Mouse (Mus musculus) ZHBTc4 (cell line): ENCODE measurements at regions not wholly inside any gene's neighbourhood (a gene's known extent, or its start where the extent isn't known, plus 50 kb on each side); places are given as distances from the start of the nearest gene placed in this dataset.

Source experiments
- DNase-seq: peaks from one replicate; pipeline ENCODE4 v3.0.0-alpha.2; 2011; ENCODE audit warnings: low read depth, low spot score

DNA sequence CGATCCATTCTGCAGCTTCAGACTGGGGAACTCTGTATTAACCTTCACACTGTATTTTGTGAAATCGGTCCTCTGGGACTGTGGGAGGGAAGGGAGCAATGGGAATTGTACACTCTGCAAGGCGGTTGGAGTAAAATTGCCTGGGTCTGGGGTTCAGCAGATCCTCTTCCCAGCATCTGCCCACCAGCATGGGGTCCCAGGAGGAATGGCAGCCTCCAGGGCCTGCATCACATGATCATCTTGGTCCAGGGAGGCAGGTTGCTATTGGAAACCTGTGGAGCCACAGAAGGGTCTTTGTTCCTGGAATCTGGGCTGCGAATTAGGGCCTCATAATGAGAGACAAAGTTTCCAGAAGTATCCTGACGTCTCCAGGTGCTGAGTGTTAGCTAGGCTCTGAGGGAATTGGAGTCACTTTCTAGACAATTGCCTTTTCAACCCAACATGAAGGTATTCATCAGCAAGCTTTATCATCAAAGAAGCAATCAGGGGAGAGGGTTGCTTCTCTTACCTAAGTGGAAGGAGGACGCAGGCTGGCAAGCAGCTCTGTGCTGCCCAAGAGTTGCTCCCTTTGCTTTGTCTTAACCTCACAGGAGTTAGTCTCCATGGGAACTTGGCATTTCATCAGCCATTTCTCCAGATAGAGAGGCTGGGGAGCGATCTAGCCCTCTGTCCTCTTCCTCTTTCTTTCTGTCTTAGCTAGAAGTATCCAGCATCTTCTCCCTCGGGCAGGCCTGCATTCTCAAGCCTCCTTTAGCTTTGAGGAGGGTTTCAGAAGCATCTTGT lies 449.7 kb upstream of the Cdh4 start:
- DNase-seq: no peak

DNA sequence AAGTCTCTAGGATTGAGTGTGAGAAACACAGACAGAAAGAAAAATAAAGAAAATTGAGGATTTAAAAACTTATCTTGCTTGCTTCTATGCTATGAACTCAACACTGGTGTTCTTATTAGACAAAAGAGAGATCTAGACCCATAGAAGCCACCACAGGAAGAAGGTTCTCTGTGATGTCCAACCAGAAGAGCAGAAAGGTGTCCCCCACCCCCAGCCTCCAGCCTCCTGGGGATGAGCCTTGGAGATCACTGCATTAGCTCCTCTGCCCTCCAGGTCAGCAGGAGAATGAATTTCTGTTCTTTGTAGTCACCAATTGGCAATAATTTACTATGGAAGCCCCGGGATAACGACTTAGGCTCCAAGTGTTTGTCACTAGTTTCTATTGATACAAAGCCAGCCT lies 444.3 kb upstream of the Cdh4 start:
- no peak for DNase-seq

DNA sequence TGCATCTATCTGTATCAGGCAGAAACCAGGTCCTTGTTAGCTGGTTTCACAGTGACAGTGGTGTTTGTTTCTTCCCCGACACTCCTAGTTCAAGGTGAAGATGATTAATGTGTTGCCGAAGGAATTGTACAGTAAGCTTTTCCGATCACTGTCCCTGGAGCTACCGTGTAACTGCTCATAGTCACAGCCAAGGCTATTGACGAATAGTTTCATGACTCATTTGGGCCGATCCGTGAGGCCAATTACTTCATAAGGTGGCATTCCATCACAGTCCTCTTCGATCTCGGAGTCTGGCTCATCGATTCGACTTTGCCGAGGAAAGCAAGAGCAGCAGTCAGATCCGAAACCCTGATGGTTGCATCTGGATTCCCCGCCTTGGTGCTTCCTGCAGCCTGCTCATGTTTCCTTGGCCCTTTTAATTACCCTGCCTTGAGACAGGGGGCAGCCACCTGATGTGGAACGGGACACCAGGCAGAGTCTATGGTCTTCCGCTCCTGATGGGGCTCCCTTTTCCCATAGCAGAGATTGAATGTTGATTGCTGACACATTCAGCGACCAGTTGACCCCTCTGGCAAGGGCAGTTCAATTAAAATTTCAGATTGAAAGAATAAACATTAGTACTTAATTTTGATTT lies 441.7 kb upstream of the Cdh4 start:
- no peak for DNase-seq

DNA sequence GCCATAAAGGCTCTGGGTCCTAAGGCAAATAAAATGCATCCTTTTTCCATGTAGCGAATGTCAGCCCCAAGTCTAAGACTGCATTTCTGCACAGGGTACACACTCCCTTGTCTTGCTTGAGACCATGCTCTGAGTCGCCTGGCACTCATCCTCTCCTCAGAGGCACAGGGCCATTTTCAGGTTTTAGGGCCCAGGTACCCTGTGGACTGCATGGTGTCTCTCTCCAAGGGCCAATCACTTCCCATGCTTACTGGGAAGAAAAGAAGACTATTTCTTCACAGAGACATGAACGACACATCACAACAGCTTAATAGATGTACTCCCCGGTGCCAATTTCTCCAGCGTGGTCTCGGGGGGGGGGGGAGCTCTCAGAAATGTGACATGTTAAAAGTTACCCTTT lies 434.5 kb upstream of the Cdh4 start:
- DNase-seq: no peak

DNA sequence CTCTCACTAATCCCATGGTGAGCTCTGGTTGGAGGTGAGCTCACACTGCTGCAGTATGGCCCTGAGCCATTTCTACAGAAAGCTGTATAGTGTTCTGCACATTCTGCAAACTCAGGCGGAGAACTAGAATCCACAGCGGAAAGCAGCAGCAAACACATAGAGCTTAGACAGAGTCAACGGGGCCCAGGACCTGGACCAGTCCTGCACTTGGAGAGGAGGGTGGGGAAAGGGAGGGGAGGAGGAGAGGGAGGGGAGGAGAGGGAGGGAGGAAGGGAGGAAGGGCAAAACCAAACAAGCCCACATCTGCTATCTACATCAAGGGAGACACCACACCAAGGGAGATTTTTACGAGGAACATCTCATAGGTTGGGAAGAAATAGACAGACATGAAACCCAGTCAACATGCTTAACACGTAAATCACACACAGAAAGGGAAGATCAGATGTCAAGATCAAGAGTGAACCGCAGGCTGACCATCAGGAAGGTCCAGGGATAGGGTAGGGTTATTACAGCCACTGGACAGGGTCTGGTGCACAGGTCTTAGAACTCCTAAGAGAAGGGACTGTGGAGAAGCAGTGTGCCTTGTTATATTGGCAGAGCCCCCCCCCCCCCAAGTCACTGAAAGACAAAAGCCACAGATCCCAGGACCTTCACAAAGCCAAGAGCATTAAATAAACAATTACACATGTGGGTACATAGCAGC lies 428.2 kb upstream of the Cdh4 start:
- no peak for DNase-seq

DNA sequence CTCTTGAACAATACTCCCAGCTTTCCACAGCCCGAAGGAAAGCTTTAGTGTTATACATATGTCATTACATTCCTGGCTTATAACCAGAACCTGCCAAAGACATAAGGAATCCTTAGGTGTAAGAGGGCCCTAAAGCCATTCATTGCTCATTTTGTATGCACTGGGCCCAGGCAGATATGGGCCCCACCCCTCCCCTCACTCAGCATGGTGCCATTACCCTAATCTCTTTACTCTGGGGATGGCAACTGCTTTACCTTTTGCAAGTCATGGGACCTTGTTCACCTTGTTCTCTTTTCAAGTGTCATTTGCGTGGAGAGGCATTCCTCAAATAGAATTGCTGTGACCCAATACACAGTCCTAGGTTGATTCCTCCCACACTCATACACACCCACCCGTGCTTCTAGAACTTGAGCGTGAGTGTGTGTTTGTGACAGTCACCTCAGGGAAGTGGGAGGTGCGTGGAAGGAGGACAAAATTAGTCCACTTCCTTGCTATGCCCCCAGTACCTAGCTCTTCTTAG lies 419.5 kb upstream of the Cdh4 start:
- DNase-seq: peak; percentile 56

DNA sequence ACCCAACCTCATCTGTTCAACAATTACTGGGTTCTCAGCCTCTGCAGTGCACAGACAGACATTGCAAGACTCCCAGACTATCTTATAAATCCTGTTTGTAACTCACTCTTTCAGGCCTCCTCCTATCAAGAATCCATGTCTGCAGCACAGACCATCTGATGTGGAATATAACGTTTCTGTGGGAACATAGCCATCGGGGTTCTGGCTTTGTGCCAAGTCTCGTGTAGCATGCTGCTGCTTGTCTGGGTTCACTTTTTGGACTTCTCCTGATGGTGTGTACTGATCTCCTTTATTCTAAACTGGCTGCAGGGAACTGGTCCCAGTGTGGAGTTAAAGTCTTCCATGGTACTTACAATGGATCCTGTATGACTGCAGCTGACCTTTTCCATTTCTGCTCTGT lies 418.0 kb upstream of the Cdh4 start:
- DNase-seq: no peak

DNA sequence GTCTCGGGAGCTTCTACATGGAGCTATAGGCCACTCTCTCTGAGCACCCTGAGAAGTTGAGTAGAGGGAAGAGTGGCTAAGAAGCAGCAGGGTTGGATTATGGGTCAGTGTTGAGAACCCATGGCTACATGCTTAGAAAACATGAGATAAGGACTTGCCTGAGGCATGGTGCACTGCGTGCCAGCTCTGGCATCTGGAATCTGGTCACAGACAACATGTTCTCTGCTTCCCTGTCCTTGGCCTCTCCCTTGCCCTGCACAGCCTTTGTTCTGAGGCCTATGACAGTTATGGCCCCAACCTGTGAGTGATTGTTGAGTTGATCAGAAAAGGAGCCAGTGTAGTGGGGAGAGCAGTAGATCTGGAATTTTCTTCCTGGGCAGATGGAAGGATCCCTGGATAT lies 409.1 kb upstream of the Cdh4 start:
- DNase-seq: no peak

DNA sequence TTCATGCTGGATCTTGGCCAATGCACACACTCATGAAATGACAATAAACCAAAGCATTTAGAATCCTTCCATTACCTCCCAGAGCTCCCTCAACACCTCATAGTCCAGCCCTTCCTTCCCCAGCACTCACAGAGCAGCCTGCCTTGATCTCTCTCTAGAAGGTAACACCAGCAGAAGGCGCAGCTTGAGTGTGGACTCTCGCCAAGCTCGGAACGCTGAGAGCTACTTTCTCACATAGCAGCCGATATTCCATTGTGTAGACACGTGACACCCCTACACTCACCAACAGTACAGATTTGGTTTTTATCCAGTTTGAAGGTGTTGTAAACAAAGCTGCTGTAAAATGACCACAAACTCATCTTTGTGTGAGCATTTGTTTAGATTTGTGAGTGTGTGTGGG lies 406.8 kb upstream of the Cdh4 start:
- DNase-seq: no peak

DNA sequence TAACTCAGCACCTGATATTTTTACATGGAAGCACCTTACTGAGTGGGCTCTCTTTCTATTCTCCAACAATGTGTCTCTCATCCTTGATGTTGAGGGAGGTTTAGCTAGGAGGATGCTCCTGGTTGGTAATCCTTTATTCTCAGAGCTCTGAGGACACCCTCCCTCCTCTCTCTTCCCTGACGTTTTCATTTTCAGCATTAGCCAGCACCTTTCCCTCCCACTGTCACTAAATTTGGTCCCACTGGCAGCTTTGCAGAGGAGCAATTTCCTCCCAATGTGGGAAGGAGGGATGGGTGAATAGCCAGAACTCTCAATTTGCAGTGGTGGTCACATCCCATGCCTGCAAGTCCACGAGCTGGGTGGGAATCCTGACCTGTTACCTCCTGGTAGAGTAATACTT lies 402.5 kb upstream of the Cdh4 start:
- DNase-seq: no peak

DNA sequence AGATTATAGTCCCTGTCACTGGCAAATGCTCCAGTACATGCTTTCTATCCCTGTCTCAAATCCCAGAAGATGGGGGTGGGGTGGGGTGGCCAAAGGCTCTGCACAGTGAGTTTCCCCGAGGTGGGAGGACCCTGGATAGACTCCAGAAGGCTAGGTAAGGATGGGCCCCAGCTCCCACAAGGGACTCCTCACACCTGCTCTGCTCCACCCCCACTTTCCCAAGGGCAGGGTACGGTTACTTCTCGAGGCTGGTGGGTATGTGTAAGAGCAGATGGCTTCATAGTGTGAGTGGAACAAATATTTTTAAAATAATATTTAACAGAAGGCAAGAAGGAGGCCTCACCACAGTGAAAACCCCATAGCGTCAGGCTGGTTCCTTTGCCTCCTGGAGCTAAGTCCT lies 398.6 kb upstream of the Cdh4 start:
- DNase-seq: no peak

DNA sequence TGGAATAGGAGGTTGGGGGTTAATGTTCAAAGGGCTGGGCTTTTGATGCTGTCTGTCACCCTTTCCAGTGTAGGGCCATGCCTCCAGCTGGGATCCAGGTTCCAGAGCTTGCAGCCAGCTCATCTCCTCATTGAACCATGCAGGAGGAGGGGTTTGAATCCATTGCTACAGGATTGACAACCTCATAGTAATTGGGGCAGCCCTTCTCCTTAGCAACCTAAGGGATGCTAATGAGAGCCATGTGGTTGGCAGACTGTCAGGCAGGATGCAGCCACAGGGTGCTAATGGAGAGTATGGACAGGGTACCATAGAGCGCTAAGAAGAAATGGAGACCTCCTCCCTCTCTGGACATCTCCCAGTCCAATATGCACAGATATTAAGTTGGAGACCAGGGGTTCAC lies 396.9 kb upstream of the Cdh4 start:
- no peak for DNase-seq

DNA sequence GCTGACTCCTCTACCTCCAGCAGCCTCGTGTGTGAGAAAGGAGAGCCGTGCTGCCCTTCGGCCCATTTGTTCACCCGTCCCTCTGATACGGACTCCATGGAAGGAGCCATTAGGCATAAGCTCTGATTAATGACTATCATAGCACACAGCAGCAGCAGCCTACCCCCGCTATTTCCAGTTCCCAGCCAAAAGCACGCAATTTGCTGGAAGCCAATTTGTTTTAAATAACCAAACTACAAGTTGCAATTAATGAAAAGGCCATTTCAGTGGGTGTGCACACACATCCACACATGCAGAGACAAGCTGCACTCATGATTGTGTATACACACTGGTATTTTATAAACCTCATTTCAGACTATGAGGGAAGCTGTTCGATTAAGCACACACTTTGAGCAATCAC lies 387.8 kb upstream of the Cdh4 start:
- no peak for DNase-seq

DNA sequence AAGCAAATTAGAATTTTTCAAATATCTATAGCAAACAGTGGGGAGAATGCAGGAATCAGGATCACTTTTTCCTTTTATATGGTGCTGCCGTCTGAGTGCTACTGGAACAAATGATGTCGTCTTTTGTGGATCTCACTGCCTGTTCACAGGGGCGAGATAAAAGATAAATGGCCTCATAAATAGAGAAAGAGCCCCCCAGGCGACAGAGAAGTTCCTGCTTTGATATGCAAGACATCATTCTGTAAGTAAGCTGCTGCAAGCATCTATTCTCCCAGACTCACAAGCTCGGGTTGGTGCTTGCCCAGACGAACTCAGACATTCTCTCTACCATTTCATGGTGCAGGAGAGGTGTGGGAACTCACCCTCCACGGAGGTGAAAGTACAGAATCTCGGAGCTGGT lies 377.6 kb upstream of the Cdh4 start:
- no peak for DNase-seq

DNA sequence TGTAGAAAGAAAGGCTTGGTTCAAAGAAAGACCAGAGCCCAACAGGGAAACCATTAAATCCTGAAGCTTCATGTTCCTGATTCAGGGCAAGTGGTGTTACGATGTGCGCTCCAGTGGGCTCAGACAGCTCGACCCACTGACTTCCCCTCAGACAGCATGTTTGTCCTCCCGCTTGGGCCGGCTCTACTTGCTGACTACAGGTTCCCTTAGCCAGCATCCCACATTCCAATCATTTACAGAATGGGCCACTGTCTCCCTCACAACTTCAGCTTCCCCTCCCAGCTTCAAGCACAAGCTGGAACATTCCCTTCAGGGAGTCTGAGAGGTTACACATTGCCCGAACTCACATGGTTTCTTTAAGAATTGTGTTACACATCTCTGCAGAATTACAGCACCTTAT lies 372.7 kb upstream of the Cdh4 start:
- DNase-seq: no peak

DNA sequence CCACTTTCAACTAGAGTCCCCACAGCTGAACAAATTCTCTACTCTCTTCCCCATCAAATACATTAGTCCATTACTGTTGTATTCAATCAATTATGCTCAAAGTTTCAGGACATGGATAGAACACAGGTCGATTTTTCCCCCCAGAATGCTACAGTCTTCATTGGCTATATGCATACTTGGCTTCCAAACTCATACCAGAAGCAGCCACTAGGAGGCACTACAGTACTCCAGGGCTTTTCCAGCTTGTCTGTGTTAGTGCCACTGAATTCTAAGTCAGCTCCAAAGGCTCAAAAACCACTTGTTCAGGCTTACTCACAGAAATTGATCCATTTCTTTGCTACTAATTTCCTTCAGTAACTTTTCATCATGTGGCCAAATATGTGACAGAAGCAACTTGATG lies 371.9 kb upstream of the Cdh4 start:
- DNase-seq: peak; percentile 61

DNA sequence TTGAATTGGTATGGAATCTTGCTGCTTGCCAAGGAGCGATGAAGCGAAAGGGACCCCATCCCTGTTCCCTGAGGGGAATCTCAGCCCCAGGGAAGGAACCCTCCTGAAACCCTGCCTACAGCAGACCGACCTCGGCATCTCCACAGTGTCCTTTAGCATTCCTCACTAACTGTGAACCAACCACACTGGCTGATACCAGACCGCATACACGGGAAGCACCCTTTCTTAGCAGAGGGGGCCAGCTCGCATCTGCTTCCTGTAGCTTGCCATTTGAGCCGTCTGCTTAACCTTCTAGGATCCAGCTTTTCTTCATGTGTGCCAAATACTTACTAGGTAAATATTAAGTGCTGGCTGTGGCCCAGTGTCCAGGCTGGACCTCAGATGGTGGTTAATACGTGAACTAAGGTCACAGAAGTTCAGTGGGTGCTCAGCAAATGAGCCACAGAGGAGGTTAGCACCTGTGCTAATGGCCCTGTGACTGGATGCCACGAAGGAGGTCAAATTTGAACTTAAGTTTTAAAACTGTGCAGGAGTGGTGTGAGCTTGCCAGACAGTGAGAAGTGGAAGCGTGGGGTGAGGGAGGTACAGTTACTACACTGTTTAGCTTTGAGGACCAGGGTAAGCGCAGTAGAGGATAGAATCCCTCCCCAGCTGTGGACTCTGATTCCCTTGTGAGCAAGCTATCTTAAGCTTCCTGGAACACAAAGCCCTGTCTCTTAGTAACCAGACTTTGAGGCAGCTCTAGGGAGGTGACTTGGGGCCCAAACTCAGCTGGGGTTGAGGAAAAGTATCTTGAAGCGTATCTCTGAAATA lies 361.6 kb upstream of the Cdh4 start:
- DNase-seq: no peak

DNA sequence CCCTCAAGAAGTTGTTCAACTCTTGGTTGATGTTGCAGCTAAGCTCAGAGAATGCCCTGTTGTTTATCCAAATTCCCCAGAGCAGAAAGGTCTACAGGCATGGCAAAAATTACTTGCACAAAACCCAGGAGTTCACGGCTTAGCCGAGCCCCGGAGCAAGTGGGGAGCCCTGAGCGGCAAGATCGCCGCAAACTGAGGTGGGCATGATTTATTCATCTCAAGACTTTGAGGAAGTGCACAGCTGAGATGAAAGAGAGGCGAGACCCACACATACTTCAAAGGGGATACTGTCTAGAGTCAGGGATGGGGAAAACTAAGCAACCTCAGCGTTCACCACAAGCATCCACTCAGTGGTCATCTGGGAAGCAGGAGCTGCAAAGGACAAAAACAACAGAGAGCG lies 355.3 kb upstream of the Cdh4 start:
- no peak for DNase-seq

DNA sequence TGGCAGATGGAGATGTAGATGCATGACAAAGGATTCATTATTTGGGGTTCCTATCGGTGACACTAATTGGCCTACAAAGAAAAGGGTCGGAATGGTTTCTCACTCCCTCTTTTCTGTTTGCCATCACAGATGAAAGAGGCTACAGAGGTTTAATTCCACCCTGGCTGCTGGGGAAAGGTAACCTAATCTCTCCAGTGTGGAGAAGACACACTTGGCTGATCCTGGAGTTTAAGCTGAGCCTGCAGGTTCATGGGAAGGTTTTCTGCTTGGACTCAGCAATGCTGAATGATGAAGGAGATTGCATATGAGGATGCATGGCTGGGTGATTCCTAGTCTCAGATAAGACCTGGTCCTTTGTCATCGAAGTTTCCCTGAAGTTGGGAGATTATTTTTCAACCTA lies 350.8 kb upstream of the Cdh4 start:
- no peak for DNase-seq

DNA sequence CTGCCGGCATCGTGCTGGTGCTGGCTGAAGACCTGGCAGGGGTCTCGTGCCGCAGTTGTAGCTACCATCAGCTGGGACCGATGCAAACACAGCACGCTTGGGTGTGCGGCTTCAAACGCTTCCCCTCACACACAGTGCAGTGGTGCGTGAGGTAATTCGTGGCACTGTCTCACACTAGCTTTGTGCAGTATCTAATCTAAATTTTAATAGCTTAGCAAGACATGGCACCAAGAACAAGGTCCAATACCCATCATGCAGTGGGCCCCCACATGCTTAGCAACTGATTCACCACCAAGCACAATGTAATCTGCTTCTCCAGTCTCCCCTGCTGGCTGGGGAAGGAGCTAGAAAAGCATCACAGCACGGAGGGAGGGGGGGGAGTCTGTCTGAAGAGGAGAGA lies 348.2 kb upstream of the Cdh4 start:
- no peak for DNase-seq

DNA sequence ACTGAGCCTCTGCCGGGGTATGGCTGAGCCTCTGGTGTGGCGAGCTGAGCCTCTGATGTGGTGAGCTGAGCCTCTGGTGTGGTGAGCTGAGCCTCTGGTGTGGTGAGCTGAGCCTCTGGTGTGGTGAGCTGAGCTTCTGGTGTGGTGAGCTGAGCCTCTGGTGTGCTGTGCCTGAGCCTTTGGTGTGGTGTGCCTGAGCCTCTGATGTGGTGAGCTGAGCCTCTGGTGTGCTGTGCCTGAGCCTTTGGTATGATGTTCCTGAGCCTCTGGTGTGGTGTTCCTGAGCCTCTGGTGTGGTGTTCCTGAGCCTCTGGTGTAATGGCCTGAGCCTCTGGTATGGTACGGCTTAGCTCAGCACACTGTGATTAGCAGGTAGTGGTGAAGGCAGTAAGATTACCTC lies 346.2 kb upstream of the Cdh4 start:
- no peak for DNase-seq

DNA sequence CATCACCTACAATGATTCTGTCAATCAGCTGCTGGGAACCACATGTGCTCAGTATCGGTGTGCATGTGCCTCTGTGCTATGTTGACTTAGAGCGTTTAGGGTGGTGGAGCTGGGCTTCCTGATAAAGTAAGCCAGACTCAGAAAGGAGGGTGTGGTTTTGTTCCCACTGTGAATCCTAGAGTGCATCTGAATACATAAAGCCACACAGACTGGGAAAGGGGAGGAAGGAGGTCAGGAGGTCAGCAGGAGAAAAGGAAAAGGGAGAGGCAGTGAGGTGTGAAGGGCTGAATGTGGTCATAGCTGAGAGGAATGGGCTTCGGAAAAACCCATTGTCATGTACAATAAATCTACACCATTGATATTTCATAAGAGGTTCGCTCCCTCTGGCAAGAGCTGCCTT lies 345.4 kb upstream of the Cdh4 start:
- DNase-seq: peak; percentile 42
